Mouse (Mus musculus) hindbrain, postnatal 0 days (tissue): ENCODE data around the gene Mfap1a. TPM values are rescaled to one million over a fixed set of nuclear protein-coding genes. Genes with fewer than 3 reads are reported as not detected.

Experiments
- ATAC-seq: fragments of 200-750 bp; cut with Nextera tagmentation; 2 replicates; pipeline ENCODE4 v1.8.0; 2017; ENCODE audit warnings: mild to moderate bottlenecking, moderate TSS enrichment, moderate library complexity
- DNase-seq: peaks from one replicate; pipeline ENCODE4 v3.0.0-alpha.2; 2015; ENCODE audit warnings: low spot score
- H3K27ac ChIP-seq: fragments of 300-500 bp; sonication (generic); 2 replicates; pipeline ENCODE4 v1.5.1; 2014; ENCODE audit warnings: mild to moderate bottlenecking
- H3K27me3 ChIP-seq: fragments of 300-500 bp; sonication (generic); 2 replicates; pipeline ENCODE4 v1.6.1; 2014; ENCODE audit warnings: low read length, mixed read lengths; ENCODE audit not compliant: insufficient read depth
- H3K36me3 ChIP-seq: fragments of 300-500 bp; sonication (generic); 2 replicates; pipeline ENCODE4 v1.6.1; 2014; ENCODE audit warnings: low read length, mixed read lengths; ENCODE audit not compliant: insufficient read depth
- H3K4me1 ChIP-seq: fragments of 300-500 bp; sonication (generic); 2 replicates; pipeline ENCODE4 v1.6.1; 2014; ENCODE audit warnings: antibody characterized with exemption, low read length, mixed read lengths; ENCODE audit not compliant: insufficient read depth
- H3K4me2 ChIP-seq: fragments of 300-500 bp; sonication (generic); 2 replicates; pipeline ENCODE4 v1.6.1; 2014; ENCODE audit warnings: low read depth, mild to moderate bottlenecking, low read length, moderate library complexity, mixed read lengths
- H3K4me3 ChIP-seq: fragments of 300-500 bp; sonication (generic); 2 replicates; pipeline ENCODE4 v1.5.1; 2014; ENCODE audit warnings: low read length
- H3K9ac ChIP-seq: fragments of 300-500 bp; sonication (generic); replicated peaks from 2 replicates; pipeline ENCODE4 v1.6.1; 2014; ENCODE audit warnings: mild to moderate bottlenecking, low read length, moderate library complexity, mixed read lengths
- H3K9me3 ChIP-seq: fragments of 300-500 bp; sonication (generic); 2 replicates; pipeline ENCODE4 v1.6.1; 2016; ENCODE audit warnings: low read length, mixed read lengths
- CTCF ChIP-seq: IDR thresholded peaks from 2 replicates; pipeline ENCODE4 v1.5.1; 2016; ENCODE audit warnings: antibody characterized with exemption, control low read depth, low read depth
- WGBS: fragments of 180-500 bp; shearing (Covaris S2); extraction: QIAGEN DNeasy Blood & Tissue Kit; methylation state at CpG from one replicate; pipeline ENCODE4 v1.1.7; 2014; 5-methylcytosine and 5-hydroxymethylcytosine counted together
- polyA plus RNA-seq: library from polyadenylated mRNA; unstranded; fragments of >200 nt; fragmentation: Nextera tagmentation; extraction: Ambion mirVana; gene quantifications from 2 replicates; pipeline ENCODE4 v1.2.1, GENCODE M21; 2015
- total RNA-seq: library from RNA; depleted of rRNA; stranded (reverse); fragments of >200 nt; gene quantifications from 2 replicates; pipeline ENCODE4 v1.2.3, GENCODE M21; 2014

Gene Mfap1a
- total and polyA plus RNA-seq, 2 experiments from 2014 or later: 12.0 to 21.3 TPM

DNA sequence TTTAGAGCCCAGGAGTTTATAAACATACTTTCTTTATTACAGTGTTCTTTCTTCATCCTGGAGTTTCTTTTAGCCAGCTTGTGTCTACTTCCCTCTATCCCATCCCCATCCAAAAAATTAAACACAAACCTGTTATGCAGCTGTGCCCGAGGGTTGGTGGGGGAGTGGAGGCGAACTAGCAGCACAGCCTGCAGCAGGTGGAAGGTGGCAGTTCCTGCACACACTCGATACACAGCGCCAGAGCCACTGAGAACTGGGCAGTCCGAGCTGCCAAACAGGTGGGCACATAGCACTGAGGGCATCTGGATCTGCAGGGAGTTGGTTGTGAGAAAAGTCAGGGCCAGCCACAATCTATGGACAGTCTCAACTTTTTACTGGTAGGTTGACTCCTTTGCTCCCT, 50.9 kb downstream of the Mfap1a start:
- Histone ChIP-seq H3K27me3 (no peaks in the 10 kb centered on the region), H3K36me3 (peaks cover 13% of the 10 kb centered on the region; the same call in 1 of the 2 replicates), H3K9ac (no peak overlapping the region), H3K4me3 (no peak overlapping the region), H3K4me2 (no peak overlapping the region), H3K27ac (no peak overlapping the region), H3K4me1 (peaks cover 5% of the 10 kb centered on the region; the same call in 1 of the 2 replicates), H3K9me3 (no peaks in the 10 kb centered on the region)
- no peak for DNase-seq
- ATAC-seq: no peak
- 78% methylated on average over 5 of the region's 5 CpGs for WGBS
- TF ChIP-seq CTCF: no peak

DNA sequence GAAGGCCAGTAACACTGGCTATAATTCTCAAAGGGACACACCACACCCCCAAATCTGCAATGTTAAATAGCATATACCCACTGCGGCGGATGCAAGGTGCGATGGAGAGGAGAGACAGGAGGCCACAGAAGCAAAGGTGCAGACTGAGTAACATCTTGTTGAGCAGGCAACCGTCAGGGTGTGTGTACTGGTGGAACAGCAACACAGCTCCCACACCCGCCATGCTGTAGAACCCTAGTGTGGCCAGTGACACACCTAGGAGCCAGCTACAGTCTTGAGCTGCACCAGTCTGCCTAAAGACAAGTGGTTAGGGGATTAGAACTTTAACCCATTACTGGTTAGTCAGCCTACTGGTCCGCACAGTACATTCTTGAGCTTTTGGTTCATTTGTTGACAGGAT, 52.5 kb downstream of the Mfap1a start:
- peaks cover 13% of the 10 kb centered on the region; the same call in 1 of the 2 replicates for H3K36me3 ChIP-seq
- no peak overlapping the region for H3K4me3 ChIP-seq
- no peak for TF ChIP-seq CTCF
- ATAC-seq: no peak
- no peak overlapping the region for H3K9ac ChIP-seq
- no peak overlapping the region for H3K4me2 ChIP-seq
- H3K4me1 ChIP-seq: peaks cover 5% of the 10 kb centered on the region; the same call in 1 of the 2 replicates
- H3K27me3 ChIP-seq: no peaks in the 10 kb centered on the region
- 91% methylated on average over 6 of the region's 6 CpGs for WGBS
- H3K27ac ChIP-seq: no peak overlapping the region
- no peaks in the 10 kb centered on the region for H3K9me3 ChIP-seq
- DNase-seq: no peak

DNA sequence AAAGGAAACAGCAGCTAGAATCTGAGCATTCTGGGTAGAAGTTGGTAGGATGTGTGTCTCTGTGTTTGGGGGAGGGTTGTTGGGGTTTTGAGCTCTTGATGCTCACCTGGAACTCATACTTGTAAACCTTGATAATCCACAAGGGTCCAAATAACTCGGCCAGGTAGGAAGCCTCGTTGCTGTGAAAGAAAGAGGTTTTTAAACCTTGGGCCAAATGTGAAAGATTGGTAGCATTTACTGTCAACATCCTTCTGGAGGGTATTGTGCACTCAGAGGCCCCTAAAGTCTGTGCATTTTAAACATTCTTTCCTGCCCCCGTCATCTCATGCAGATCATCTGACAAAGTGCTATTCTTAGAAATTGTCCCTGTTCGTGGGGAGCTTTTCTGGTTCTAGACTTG, 53.5 kb downstream of the Mfap1a start, which contains the start of gene Hypk:
TSS of gene Hypk (plus strand) at position 301 of the 400 bp plus-strand sequence.
- H3K4me1 ChIP-seq: peaks cover 9% of the 10 kb centered on the region; the same call in 1 of the 2 replicates
- H3K9me3 ChIP-seq: no peaks in the 10 kb centered on the region
- H3K27ac ChIP-seq: no peak within 1 kb of the TSS
- H3K27me3 ChIP-seq: no peaks in the 10 kb centered on the region
- H3K4me2 ChIP-seq: no peak within 1 kb of the TSS
- H3K4me3 ChIP-seq: no peak within 1 kb of the TSS
- no peak for TF ChIP-seq CTCF
- H3K36me3 ChIP-seq: peaks cover 13% of the 10 kb centered on the region; the same call in 1 of the 2 replicates
- H3K9ac ChIP-seq: no peak within 1 kb of the TSS
- WGBS: 79% methylated on average over 4 of the region's 4 CpGs
- no peak for ATAC-seq
- no peak for DNase-seq

DNA sequence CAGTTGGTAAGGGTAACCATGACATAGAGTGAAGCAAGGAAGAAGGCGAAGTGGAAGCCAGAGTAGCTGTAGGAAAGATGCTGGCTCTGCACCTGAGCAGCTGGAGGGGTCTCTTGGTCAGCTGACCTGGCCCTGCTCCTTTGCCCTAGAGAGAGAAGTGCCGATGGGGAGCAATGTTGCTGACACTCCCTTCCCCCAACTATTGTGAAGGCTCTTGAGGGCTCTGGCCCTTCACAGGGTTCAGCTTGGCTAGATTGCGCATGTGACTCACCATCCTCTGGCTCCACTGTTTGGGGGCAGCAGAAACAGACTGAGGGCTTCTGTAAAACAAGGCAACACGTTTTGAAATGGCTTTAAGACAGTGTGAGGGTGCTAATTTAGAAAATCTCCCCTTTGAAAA, 54.1 kb downstream of the Mfap1a start:
- no peaks in the 10 kb centered on the region for H3K27me3 ChIP-seq
- H3K9me3 ChIP-seq: no peaks in the 10 kb centered on the region
- DNase-seq: no peak
- TF ChIP-seq CTCF: no peak
- no peak overlapping the region for H3K4me2 ChIP-seq
- no peak overlapping the region for H3K4me3 ChIP-seq
- WGBS: 83% methylated on average over 4 of the region's 4 CpGs
- peaks cover 9% of the 10 kb centered on the region; the same call in 1 of the 2 replicates for H3K4me1 ChIP-seq
- H3K27ac ChIP-seq: no peak overlapping the region
- peaks cover 13% of the 10 kb centered on the region; the same call in 1 of the 2 replicates for H3K36me3 ChIP-seq
- no peak overlapping the region for H3K9ac ChIP-seq
- no peak for ATAC-seq

DNA sequence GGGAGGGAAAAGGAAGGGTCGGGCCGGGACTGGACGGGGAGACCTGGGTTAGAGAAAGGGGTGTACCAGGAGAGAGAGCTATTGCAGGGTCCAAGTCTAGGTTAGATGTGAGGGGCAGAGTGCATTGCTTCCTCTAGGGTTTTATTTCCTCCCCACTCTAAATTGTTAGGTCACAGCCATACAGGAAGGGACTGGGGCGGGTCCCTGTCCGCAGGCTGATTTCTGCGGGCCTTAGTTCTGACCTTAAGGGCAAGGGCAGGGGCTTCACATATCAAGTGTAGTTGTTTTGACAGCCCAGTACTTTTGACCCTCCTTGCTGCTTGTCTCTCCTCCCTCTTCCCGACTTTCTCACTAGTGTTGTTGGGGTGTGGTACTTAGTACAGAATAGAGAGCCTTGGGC, 56.4 kb downstream of the Mfap1a start:
- Histone ChIP-seq H3K27ac (peak overlapping the region; percentile 98), H3K9ac (peak overlapping the region; percentile 92), H3K4me3 (peak overlapping the region; percentile 89), H3K27me3 (no peaks in the 10 kb centered on the region), H3K9me3 (no peaks in the 10 kb centered on the region), H3K36me3 (peaks cover 13% of the 10 kb centered on the region; the same call in 1 of the 2 replicates), H3K4me2 (peak overlapping the region; percentile 79), H3K4me1 (0 out of 2 replicates have a peak, but pooled peaks cover 4% of the 10 kb centered on the region)
- no peak for TF ChIP-seq CTCF
- WGBS: 3% methylated on average over 7 of the region's 7 CpGs
- no peak for ATAC-seq
- no peak for DNase-seq

DNA sequence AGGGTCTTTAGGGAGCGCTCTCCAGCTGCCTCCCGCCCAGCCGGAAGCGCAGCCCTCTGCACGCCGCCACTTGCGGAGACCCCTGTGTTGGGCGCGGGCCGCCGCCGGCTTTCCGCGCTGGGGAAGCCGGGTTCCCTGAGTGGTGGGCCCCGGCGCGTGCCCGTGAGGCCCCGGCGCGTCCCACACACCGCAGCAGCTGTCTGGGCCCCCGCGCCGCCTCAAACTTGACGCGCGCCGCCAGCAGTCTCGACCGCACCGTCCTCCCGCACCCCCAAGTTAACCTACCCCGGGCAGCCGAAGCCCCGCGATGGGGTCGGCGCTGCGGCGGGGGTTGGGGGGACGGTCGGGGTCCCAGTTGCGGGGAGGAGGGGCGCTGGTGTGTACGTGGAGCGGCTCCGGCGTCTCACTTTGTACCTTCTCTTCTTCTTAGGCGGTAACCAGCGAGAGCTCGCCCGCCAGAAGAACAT, 56.9 kb downstream of the Mfap1a start:
- peak; percentile 65 for ATAC-seq
- under 1% methylated on average over 53 of the region's 54 CpGs for WGBS
- H3K36me3 ChIP-seq: peaks cover 13% of the 10 kb centered on the region; the same call in 1 of the 2 replicates

DNA sequence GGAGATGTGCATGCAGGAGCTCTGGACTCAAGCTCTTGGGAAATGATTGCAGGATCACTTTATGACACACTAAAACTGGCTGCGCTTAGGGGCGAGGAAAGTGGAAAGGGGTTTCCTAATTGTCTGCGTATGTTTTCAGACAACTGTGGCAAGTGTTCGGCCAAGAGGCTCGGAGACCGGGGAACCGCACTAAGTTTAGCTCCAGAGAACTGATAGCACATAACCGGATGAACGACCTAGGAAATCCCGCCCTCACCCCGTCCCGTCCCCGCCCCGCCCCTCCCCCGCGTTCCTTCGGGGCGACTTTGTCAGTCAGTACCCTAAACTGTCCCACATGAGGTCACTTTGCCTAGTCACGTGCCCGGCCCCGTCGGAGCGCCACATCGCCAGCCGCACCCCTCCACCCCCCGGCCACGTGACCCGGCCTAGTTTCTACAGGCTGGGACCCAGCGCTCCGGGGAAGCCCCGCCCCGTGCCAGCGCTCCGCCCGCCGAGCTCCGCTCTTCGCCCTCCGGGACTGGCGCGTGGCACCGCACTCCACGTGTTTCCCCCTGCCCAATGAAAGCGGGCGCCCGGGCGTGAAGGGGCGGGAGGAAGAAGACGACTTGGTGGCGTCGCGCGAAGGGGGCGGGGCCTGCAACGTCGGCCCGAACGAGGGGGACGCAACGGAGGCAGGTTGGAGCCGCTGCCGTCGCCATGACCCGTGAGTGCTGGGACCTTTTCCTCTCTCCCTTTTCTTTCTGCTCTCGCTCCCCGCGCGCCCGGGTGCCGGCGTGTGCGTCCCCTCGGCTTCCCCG, 57.5 kb downstream of the Mfap1a start, which contains the start of gene Serf2:
TSS of gene Serf2 (plus strand) at position 457 of the 797 bp plus-strand sequence.
- DNase-seq (peak; percentile 99), ATAC-seq (peak; percentile 99)
- peak within 1 kb of the TSS; percentile 79 for H3K4me2 ChIP-seq
- WGBS: 1% methylated on average over 61 of the region's 74 CpGs
- H3K27me3 ChIP-seq: no peaks in the 10 kb centered on the region
- H3K36me3 ChIP-seq: peaks cover 13% of the 10 kb centered on the region; the same call in 1 of the 2 replicates
- peak within 1 kb of the TSS; percentile 92 for H3K9ac ChIP-seq
- peak within 1 kb of the TSS; percentile 98 for H3K27ac ChIP-seq
- H3K9me3 ChIP-seq: no peaks in the 10 kb centered on the region
- 0 out of 2 replicates have a peak, but pooled peaks cover 4% of the 10 kb centered on the region for H3K4me1 ChIP-seq
- peak within 1 kb of the TSS; percentile 89 for H3K4me3 ChIP-seq
- TF ChIP-seq CTCF: no peak

More for the DNA sequence above, 56.9 kb downstream of the Mfap1a start:
- Histone ChIP-seq H3K4me1 (0 out of 2 replicates have a peak, but pooled peaks cover 4% of the 10 kb centered on the region), H3K4me3 (peak overlapping the region; percentile 89), H3K4me2 (peak overlapping the region; percentile 79), H3K27me3 (no peaks in the 10 kb centered on the region), H3K9me3 (no peaks in the 10 kb centered on the region), H3K27ac (peak overlapping the region; percentile 98), H3K9ac (peak overlapping the region; percentile 92)
- no peak for TF ChIP-seq CTCF
- no peak for DNase-seq
